Mouse (Mus musculus) kidney, adult 2 months (tissue): ENCODE data around the gene Gamt. TPM values are rescaled to one million over a fixed set of nuclear protein-coding genes. Genes with fewer than 3 reads are reported as not detected.

Experiments
- DNase-seq: peaks from one replicate; pipeline ENCODE4 v3.0.0; 2021
- H3K27ac ChIP-seq: fragments of 200-500 bp; 2 replicates; pipeline ENCODE4 v1.5.1; 2012; ENCODE audit warnings: low read depth, low read length, control low read depth, inconsistent platforms; ENCODE audit not compliant: insufficient read depth
- H3K27me3 ChIP-seq: fragments of 200-500 bp; replicated peaks from 2 replicates; pipeline ENCODE4 v1.6.1; 2012; ENCODE audit warnings: mild to moderate bottlenecking, moderate library complexity, low read length, inconsistent platforms; ENCODE audit not compliant: control insufficient read depth, insufficient read depth
- H3K36me3 ChIP-seq: fragments of 200-500 bp; 2 replicates; pipeline ENCODE4 v1.6.1; 2012; ENCODE audit warnings: mild to moderate bottlenecking, moderate library complexity, low read length, inconsistent platforms; ENCODE audit not compliant: control insufficient read depth, insufficient read depth
- H3K4me1 ChIP-seq: fragments of 200-500 bp; 2 replicates; pipeline ENCODE4 v1.6.1; 2011; ENCODE audit warnings: low read length; ENCODE audit not compliant: control insufficient read depth, insufficient read depth
- H3K4me3 ChIP-seq: fragments of 200-500 bp; 2 replicates; pipeline ENCODE4 v1.5.1; 2011; ENCODE audit warnings: mild to moderate bottlenecking, low read depth, low read length, control low read depth; ENCODE audit not compliant: insufficient read depth
- CTCF ChIP-seq: fragments of 200-500 bp; conservative IDR thresholded peaks from 2 replicates; pipeline ENCODE4 v1.5.1; 2011; ENCODE audit warnings: low read depth, mild to moderate bottlenecking, control low read depth, low read length, moderate library complexity, mixed read lengths; ENCODE audit not compliant: insufficient read depth, insufficient read length
- POLR2A ChIP-seq: fragments of 200-500 bp; IDR thresholded peaks from one replicate; pipeline ENCODE4 v1.6.1; 2011; ENCODE audit warnings: low read depth, low read length, control low read depth
- WGBS: fragments of 180-500 bp; shearing (Covaris S2); methylation state at CpG from one replicate; pipeline ENCODE4 v1.1.7; 2018; 5-methylcytosine and 5-hydroxymethylcytosine counted together
- polyA plus RNA-seq: library from polyadenylated mRNA; depleted of rRNA; stranded (reverse); fragments of >200 nt; gene quantifications from 2 replicates; pipeline ENCODE4 v1.2.3, GENCODE M21; 2012

The Gamt gene
- polyA plus RNA-seq, 1 experiment = 66.7 TPM

DNA sequence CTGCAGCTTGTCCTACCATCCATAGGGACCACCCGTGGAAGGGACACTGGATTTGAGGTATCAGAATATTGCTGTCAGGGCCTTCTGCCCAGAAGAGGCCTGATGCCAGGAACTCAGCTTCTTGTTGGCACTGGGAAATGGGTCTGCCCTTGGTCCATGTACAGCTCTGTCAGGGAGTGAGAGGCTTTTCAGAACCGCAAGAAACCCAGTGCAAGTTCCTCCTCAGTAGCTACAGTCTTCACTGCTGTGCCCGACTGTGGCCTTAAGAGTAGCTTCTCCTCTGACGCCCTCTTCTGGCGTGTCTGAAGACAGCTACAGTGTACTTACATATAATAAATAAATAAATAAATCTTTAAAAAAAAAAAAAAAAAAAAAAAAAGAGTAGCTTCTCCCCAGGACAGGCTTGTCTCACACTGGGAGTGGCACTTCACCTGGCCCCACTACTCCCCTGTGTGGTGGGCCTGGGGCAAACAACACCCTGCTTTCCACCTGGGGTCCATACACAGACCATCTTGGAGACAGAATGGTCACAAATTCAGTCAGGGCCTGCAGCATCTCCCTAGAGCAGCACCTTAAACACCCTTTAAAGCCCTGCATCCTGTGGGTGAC is 15.9 kb downstream of the Gamt start:
- no peak overlapping the region for H3K27ac ChIP-seq
- DNase-seq = no peak

DNA sequence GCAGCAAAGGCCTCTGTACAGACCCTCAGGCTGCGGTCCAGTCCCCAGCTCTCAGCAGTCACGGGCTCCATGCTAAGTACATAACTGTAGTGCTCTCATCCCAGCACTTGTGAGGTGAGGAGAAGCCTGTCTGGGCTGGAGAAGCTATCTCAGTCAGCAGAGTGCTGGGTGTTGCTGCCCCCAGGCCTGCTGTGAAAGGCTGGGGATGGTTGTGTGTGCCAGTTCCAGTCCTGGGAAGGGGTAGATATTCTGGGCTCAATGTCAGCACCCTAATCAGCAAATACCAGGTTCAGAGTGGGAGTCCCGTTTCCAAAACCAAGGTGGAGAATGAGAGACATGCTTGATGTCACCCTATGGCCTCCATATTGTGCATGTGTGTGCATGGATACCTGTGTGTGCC is 18.2 kb downstream of the Gamt start:
- Histone ChIP-seq H3K27ac (no peak overlapping the region), H3K4me3 (no peak overlapping the region), H3K36me3 (no peaks in the 10 kb centered on the region; the same call in 1 of the 2 replicates), H3K4me1 (no peaks in the 10 kb centered on the region), H3K27me3 (no peaks in the 10 kb centered on the region)
- WGBS = 92% methylated on average over 3 of the region's 3 CpGs
- DNase-seq = no peak
- TF ChIP-seq CTCF = no peak
- TF ChIP-seq POLR2A = no peak

More for the DNA sequence above, 15.9 kb downstream of the Gamt start:
- no peaks in the 10 kb centered on the region; the same call in 1 of the 2 replicates for H3K36me3 ChIP-seq
- TF ChIP-seq POLR2A (no peak), CTCF (peak; percentile 39)
- H3K4me3 ChIP-seq = no peak overlapping the region
- H3K4me1 ChIP-seq = no peaks in the 10 kb centered on the region; the same call in 1 of the 2 replicates
- 35% methylated on average over 5 of the region's 5 CpGs for WGBS
- H3K27me3 ChIP-seq = no peaks in the 10 kb centered on the region

DNA sequence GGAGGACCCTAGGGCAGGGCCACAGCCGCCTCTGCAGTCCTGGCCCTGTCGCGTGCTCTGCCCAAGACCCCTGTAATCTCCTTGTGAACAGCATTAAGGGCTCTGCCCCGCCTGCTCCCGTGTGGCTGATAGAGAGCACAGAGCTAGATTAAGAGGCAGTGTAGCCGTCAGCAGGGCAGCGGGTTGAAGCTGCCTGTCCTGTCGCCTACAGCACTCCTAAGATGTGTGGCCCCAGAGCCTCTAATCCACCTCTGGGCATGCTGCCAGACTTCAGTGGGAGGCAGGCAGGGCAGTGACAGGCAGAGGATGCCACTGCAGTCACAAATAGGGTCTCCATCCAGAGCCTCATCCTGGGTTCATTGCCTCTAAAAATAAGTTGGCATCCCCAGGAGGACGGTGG is 18.7 kb downstream of the Gamt start:
- Histone ChIP-seq H3K4me3 (no peak overlapping the region), H3K27ac (no peak overlapping the region), H3K36me3 (no peaks in the 10 kb centered on the region; the same call in 1 of the 2 replicates), H3K27me3 (no peaks in the 10 kb centered on the region), H3K4me1 (no peaks in the 10 kb centered on the region)
- no peak for DNase-seq
- 76% methylated on average over 9 of the region's 9 CpGs for WGBS
- TF ChIP-seq CTCF (no peak), POLR2A (no peak)

DNA sequence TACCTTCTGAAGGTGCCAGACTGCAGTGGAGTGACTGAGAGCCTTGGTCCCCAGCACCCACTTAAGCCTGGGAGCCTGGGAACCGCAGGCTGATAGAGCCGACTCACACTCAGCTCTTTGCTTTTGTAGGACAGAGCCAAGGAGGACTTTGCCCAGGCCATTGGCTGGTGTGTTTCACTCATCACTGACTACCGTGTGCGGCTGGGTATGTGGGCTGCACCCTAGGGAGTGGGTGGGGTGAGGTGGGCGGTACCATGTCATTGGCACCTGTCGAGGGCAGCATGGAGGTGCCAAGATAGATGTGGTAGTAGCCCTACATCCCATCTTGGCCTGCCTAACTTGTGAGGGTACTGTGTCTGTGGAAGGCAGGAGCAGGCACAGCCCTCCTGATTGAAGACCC is 21.0 kb downstream of the Gamt start:
- Histone ChIP-seq H3K4me3 (no peak overlapping the region), H3K36me3 (no peaks in the 10 kb centered on the region; the same call in none of the 2 replicates), H3K27me3 (no peaks in the 10 kb centered on the region), H3K27ac (no peak overlapping the region), H3K4me1 (no peaks in the 10 kb centered on the region)
- WGBS = 57% methylated on average over 6 of the region's 6 CpGs
- peak; percentile 72 for DNase-seq
- TF ChIP-seq POLR2A (no peak), CTCF (no peak)

DNA sequence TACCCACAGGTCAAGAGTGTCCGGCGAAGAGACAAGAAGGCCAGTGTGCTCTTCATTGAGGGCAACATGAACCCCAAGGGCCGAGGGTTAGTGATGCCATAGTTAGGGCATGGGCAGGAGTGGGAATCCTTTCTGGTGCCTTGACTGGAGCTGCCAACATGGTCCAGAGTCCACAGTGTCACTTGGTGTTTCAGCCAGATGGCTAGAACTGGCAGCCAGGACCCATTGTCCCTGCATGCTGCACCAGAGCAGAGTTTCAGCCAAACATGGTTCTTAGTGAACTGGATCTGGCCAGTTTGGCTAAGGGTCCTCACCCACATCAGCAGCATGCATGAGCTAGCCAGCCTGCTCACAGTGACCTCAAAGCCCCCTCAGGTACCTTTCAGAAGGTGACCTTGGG is 22.5 kb downstream of the Gamt start:
- no peaks in the 10 kb centered on the region; the same call in none of the 2 replicates for H3K36me3 ChIP-seq
- H3K4me1 ChIP-seq = no peaks in the 10 kb centered on the region
- H3K27me3 ChIP-seq = no peaks in the 10 kb centered on the region
- WGBS = 81% methylated on average over 3 of the region's 3 CpGs
- TF ChIP-seq CTCF = no peak
- no peak for TF ChIP-seq POLR2A
- DNase-seq = peak; percentile 54
- no peak overlapping the region for H3K27ac ChIP-seq
- no peak overlapping the region for H3K4me3 ChIP-seq

DNA sequence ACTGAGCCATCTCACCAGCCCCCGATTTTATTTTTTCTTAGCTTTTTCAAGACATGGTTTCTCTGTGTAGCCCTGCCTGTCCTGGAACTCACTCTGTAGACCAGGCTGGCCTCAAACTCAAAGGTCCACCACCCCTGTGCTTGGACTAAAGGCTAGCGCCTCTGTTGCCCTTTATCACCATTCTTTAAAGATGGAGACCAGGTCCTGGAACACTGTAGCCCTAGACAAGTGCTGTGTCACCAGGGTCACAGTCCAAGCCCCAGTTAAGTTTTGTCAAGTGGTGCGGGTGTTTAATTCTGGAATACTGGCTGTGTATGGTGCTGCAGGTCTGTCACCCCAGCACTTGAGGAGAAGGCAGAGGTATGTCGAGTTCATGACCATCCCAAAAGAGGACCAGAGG is 23.8 kb downstream of the Gamt start:
- Histone ChIP-seq H3K27ac (no peak overlapping the region), H3K4me1 (no peaks in the 10 kb centered on the region), H3K4me3 (no peak overlapping the region), H3K36me3 (peaks cover 2% of the 10 kb centered on the region), H3K27me3 (no peaks in the 10 kb centered on the region)
- no peak for DNase-seq
- 78% methylated on average over 4 of the region's 4 CpGs for WGBS
- no peak for TF ChIP-seq CTCF
- no peak for TF ChIP-seq POLR2A

DNA sequence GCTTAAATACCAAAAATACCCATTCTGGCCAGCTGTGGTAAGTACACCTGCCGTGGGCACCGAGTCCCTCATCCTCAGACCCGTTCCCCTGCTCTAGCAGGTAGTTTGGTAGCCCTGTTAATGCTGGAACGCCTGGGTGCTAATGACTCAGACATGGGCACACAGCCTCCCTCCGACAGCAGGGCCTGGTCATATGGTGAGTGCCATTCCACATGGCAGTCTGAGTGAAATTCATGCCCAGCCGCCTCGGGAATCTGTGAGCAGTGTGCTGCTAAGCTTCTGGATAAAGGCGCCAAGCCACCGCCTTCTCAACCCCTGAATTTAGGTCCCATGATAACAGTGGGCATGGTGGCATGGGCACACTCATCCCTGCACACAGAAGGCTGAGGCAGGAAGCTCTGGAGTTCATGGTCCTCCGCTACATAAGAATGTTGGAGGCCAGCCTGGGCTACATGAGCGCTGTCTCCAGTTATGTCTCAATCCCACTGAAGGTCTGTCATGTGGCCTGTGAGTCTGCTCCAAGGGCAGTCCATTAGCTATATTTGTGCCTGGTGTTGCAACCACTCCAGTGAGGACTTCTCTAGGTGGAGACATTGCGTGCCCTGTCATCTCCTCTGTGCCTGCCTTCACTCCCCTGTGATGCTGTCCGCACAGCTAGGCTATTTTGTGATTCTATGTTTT is 24.5 kb downstream of the Gamt start:
- TF ChIP-seq CTCF (no peak), POLR2A (no peak)
- WGBS = 94% methylated on average over 13 of the region's 13 CpGs

More for the DNA sequence above, 24.5 kb downstream of the Gamt start:
- no peak overlapping the region for H3K4me3 ChIP-seq
- H3K36me3 ChIP-seq = peaks cover 2% of the 10 kb centered on the region
- DNase-seq = no peak
- no peaks in the 10 kb centered on the region for H3K4me1 ChIP-seq
- H3K27me3 ChIP-seq = no peaks in the 10 kb centered on the region
- H3K27ac ChIP-seq = no peak overlapping the region
